Mouse (Mus musculus) liver (tissue): ENCODE data around the gene Calhm4.
"Not testable (repeated sequence)": the region's sequence is repeated elsewhere in the genome, so short reads cannot be mapped to it uniquely, and the experiment has no call there.

Experiments
- DNase-seq: peaks from one replicate; pipeline ENCODE4 v3.0.0-alpha.2; 2020; ENCODE audit warnings: mixed read lengths

Gene Calhm4

GRCm38 (mm10) chr10:34044210-34044609, at the start of gene Calhm4:
Gene Calhm4, minus strand, starts transcription at chr10:34044310.
- no peak for DNase-seq

GRCm38 (mm10) chr10:34091888-34092287, 47.8 kb upstream of the Calhm4 start:
- no peak for DNase-seq

GRCm38 (mm10) chr10:34090481-34090880, 46.4 kb upstream of the Calhm4 start:
- DNase-seq, result no peak

- DNase-seq, result no peak
Observed at GRCm38 (mm10) chr10:34089517-34089916, 45.4 kb upstream of the Calhm4 start.

GRCm38 (mm10) chr10:34088515-34088914, 44.4 kb upstream of the Calhm4 start:
- DNase-seq, result no peak

- DNase-seq, result no peak
Observed at GRCm38 (mm10) chr10:34086514-34086913, 42.4 kb upstream of the Calhm4 start.

- DNase-seq, result no peak
Observed at GRCm38 (mm10) chr10:34074522-34075200, 30.6 kb upstream of the Calhm4 start.

GRCm38 (mm10) chr10:34071650-34072049, 27.5 kb upstream of the Calhm4 start:
- DNase-seq, result no peak

- DNase-seq, result no peak
Observed at GRCm38 (mm10) chr10:34070999-34071492, 26.9 kb upstream of the Calhm4 start.

- no peak for DNase-seq
Observed at GRCm38 (mm10) chr10:34069606-34070005, 25.5 kb upstream of the Calhm4 start.

GRCm38 (mm10) chr10:34066591-34066990, 22.5 kb upstream of the Calhm4 start:
- no peak for DNase-seq

GRCm38 (mm10) chr10:34053987-34054386, 9.9 kb upstream of the Calhm4 start:
- no peak for DNase-seq

GRCm38 (mm10) chr10:34037401-34037800, 6.7 kb downstream of the Calhm4 start, which contains the start of gene Trappc3l:
Gene Trappc3l, plus strand, starts transcription at chr10:34037597.
- DNase-seq, result no peak

- DNase-seq, result no peak
Observed at GRCm38 (mm10) chr10:34036587-34036986, 7.5 kb downstream of the Calhm4 start.

- DNase-seq, result peak; percentile 78
Observed at GRCm38 (mm10) chr10:34033630-34034305, 10.3 kb downstream of the Calhm4 start.

GRCm38 (mm10) chr10:34030322-34030721, 13.8 kb downstream of the Calhm4 start:
- no peak for DNase-seq

GRCm38 (mm10) chr10:34019302-34020075, 24.6 kb downstream of the Calhm4 start, which contains the start of gene Rwdd1:
Gene Rwdd1, minus strand, starts transcription at chr10:34019624.
- peak; percentile 96 for DNase-seq

GRCm38 (mm10) chr10:34018746-34019301, 25.3 kb downstream of the Calhm4 start:
- peak; percentile 23 for DNase-seq

- no peak for DNase-seq
Observed at GRCm38 (mm10) chr10:34013241-34013640, 30.9 kb downstream of the Calhm4 start.

- DNase-seq, result no peak
Observed at GRCm38 (mm10) chr10:34012581-34012980, 31.5 kb downstream of the Calhm4 start.

GRCm38 (mm10) chr10:33998397-33998796, 45.7 kb downstream of the Calhm4 start:
- DNase-seq, result no peak

GRCm38 (mm10) chr10:33996686-33997085, 47.4 kb downstream of the Calhm4 start:
- DNase-seq, result not testable (repeated sequence)
